Mouse (Mus musculus) adrenal gland, postnatal 25 days (tissue): ENCODE measurements around the gene Gsdma3. TPM values are rescaled to one million over a fixed set of nuclear protein-coding genes. Genes with fewer than 3 reads are reported as not detected.
"Not testable (repeated sequence)": the region's sequence is repeated elsewhere in the genome, so short reads cannot be mapped to it uniquely, and the experiment has no call there.

Experiments
- DNase-seq: peaks from one replicate; pipeline ENCODE4 v3.0.0; 2021; ENCODE audit warnings: mixed read lengths
- total RNA-seq: library from RNA; stranded (reverse); gene quantifications from 2 replicates; pipeline ENCODE4 v1.2.3, GENCODE M21; 2021

The Gsdma3 gene
- total RNA-seq, 1 experiment from 2014 or later, result 25.1 TPM

DNA sequence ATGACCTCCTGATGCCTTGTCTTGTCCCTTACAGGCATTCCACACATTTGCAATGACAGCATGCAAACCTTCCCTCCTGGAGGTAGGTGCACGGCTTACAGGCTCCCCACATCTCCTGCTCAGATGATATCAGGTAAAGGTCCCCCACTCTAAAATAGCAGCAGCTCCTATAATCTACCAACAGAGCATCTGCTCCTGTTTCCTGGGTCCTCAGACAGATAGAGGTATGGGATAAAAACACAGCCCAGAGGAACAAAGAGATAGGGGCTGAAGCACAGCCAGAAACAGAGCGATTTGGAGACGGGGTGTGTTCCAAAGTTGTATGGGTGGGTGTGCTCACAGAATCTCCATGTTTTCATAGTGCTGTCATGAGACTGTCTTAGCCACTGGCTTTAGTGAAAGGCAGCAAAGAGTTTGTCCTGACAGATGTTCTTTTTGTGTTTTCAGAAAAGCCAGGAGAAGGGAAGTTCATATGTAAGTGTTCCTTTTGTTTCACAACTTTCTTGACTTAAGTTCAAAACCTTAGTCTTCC is 45.2 kb downstream of the Gsdma3 start:
- no peak for DNase-seq

DNA sequence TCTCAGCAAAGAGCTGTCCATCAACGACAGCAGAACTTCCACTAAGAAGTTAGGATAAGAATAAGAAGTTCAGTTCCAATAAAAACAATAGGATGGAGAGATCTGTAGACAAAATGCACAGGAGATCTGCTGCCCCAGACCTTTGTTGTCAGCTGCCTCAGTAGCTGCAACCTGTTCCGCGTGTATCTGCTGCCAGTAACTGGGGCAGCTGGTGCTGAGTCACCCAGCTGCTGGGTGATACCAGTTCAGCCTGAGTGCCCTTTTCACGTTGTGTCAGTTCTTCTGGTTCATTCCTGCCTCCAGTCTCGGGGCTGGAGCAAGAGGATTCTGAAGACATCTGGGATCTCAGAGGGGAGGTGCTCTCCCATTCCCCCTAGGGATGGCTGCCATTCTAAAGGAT is 45.7 kb downstream of the Gsdma3 start:
- peak; percentile 11 for DNase-seq

DNA sequence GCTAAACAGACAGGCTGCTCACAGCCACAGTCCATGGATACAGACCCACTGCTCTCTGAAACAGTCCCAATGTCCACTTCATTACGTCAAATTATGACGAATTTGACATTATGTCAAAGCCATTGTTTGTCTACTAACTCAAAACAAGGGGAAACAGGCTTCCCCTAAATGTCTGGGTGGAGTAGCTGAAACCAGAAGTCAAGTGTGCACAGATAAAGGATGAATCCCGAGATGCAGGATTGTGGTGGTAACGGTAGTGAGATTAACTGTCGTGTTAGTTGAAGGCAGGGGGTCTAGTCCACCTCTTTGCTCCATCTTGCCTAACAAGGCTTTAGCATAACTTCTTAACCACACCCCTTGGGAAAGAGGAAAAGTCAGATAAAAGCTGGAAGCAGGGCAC is 46.3 kb downstream of the Gsdma3 start:
- DNase-seq, result no peak

DNA sequence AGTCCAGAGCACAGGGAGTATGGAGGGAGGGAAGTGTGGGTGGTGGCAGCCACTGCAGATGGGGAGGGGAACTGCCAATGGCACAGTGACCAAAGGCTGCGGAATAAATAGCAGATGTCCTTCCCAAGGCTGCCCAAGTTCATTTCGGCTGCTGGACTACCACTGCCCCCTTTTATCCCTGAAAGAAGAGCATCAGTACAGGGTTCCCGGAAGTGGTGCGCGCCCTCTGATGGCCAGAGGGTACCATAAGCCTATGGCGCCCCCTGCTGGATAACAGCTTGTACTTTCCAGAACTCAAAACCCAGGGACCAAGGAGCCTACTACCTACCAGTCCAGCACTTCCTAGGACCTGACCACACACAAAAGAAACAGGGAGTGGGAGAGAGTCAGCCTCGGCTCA is 47.0 kb downstream of the Gsdma3 start:
- DNase-seq, result peak; percentile 57

DNA sequence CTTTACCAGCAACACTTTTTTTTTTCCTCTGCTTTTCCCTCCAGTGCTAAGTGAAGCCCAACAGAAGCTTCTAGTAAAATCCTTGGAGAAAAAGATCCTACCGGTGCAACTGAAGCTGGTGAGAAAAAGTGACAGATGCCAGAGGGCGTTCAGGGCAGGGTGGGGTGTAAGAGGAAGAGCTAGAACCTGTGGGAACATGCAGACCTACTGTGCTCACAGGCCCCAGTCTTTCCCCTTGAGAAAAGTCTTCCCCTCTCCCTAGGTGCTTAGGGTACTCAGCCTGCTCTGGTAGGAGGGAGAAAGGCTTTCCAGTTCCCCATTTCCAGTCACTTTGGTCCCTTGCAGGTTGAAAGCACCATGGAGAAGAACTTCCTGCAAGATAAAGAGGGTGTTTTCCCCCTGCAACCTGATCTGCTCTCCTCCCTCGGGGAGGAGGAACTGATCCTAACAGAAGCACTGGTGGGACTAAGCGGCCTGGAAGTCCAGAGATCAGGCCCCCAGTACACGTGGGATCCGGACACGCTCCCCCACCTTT is 49.7 kb downstream of the Gsdma3 start:
- no peak for DNase-seq

DNA sequence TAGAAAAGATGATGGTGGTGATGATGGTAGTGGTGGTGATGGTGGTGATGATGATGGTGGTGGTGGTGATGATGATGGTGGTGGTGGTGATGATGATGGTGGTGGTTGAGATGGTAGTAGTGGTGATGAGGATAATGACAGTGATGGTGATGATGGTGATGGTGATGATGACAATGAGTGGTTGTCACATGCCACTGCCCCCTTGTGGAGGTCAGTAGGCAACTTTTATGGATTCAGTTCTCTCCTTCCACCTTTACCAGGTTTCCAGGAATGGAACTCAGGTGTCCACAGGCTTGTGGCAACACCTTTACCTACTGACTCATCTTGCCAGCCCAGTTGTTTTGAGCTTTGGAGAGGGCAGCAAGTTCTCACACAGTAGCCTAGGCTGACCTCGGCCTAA is 53.9 kb downstream of the Gsdma3 start:
- no peak for DNase-seq

DNA sequence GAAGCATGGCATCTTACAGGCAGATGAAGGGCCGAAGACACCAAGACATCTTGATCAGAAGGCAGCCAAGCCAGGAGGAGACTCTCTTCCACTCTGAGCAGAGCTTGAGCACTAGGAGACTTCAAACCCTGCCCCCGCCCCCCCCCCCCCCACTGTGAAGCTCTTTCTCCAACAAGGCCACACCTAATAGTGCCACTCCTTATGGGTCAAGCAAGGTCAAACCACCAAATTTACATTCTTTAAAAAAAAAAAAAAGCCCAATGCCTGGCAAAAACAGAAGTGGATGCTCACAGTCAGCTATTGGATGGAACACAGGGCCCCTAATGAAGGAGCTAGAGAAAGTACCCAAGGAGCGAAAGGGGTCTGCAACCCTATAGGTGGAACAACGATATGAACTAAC is 54.4 kb downstream of the Gsdma3 start:
- DNase-seq, result not testable (repeated sequence)

DNA sequence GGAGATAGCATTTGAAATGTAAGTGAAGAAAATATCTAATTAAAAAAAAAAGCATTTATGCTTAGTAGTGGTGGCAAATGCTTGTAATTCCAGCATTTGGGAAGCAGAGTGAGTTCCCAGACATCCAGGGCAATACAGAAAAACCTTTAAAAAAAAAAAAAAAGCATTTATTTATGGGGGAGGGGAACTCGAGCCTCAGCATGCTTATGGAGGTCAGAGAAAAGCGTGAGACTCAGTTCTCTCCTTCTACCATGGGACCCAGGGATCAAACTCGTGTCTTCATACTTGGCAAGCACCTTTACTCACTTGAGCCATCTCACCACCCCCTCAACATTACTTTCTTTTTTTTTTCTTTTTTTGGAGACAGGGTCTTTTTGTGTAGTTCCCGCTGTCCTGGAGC is 55.0 kb downstream of the Gsdma3 start:
- DNase-seq, result no peak

DNA sequence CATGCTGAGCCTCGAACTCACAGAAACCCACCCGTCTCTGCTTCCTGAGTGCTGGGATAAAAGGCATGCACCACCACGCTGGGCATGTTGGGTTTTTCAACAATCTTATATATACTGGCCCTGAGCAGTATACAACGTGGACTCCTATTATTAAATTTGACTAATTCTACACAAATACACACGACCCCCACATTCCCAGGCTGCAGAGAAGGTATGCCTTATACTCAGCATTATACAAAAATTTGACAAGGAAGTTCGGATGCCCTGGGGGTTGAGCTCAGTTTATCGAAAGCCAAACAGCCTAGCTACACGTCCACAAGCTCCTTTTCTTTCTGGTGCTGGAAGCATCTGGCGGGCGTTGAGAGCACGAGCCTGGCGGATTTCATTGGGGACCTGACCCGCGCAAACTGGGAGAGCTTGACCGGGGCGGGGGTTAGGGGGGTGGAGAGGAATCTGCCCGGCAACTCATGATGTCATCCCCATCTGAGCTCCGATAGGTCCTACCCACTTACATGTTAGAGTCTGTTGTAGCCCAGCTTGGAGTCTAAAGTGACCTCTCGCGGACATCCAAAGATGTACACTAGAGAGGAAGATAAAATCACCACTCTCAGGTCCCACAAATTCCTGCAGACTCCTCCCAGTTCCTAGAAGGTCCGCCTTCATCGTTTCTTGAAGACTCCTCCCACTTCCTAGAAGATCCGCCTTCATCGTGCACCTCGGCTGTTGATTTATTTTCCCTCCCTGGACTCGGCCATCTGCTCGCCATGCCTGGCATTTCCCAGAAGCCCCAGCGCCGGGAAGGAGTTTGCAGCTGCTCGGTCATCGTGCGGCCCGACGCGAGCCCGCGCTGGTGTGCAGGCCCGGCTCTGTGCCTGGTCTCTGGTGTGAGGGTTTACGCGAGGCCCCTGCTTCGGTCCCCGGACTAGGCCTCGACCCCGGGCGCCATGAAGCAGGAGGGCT is 55.9 kb downstream of the Gsdma3 start, which contains the start of gene Psmd3:
Gene Psmd3, plus strand, starts transcription at position 769 of the 960 bp plus-strand sequence.
- peak; percentile 95 for DNase-seq

DNA sequence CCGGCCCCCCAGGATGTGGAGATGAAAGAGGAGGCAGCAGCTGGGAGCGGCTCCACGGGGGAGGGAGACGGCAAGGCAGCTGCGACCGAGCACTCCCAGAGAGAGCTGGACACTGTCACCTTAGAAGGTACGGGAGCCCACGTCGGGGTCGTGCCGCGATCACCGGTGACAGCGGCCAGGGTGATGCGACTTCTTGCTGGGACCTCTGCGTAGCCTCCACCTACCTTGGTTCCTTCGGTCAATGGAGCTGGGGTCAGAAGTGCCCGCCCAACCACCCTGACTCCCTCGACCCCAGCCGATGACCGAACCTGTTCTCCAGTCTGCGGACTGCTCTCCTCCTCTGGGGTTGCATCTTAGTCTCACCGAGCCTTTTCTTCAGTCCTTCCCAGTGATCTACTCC is 56.7 kb downstream of the Gsdma3 start:
- DNase-seq, result no peak

DNA sequence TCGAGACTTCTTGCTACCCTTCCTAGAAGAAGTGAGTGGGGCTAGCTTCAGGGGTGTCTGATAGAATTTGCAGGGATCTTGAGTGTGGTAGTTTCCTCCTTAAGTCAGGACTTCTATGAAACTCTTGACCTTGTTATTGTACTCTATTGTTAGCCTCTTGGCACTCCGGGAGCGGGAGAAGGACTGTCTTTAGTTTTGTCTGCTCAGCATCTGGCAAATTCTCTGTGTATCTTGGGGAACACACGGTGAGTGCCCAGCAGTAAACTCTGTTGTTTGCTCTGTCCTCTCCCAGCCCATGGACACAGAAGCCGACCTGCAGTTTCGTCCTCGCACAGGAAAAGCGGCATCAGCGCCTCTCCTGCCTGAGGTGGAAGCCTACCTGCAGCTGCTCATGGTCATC is 59.5 kb downstream of the Gsdma3 start:
- DNase-seq, result no peak

DNA sequence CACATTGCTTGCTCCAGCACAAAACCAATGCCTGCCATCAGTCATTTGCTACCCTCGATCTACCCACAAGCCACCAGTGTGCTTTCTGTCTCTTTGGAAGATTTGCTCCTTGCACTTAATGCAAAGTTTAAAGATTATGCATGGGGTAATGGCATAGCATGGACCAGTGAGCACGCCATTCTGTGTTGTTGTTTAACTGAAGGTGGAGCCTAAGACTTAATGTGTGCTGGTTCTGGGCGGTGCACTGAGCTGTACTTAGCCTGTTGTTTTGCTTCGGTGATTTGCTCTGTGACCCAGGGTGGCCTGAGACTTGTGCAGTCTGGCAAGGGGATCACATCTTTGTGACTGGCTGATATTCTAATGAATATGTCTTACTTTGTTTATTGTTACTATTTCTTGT is 60.8 kb downstream of the Gsdma3 start:
- no peak for DNase-seq

Other genes with a start within 250 kb of the Gsdma3 start
- gene Tcap, start 242.5 kb upstream of the Gsdma3 start, total RNA-seq, result 0.91 TPM in 1 of 2 replicates, not detected in the other
- gene Pnmt, start 239.9 kb upstream of the Gsdma3 start, total RNA-seq, result 458 and 547 TPM in 2 replicates
- gene Pgap3, start 225.9 kb upstream of the Gsdma3 start, total RNA-seq, result 3.6 and 6.5 TPM in 2 replicates
- 3.8 and 6.2 TPM in 2 replicates for gene Erbb2, start 213.9 kb upstream of the Gsdma3 start, total RNA-seq
- 80.3 and 84.7 TPM in 2 replicates for gene Mien1, start 187.4 kb upstream of the Gsdma3 start, total RNA-seq
- gene Grb7, start 180.0 kb upstream of the Gsdma3 start, total RNA-seq, result 1.0 TPM in 1 of 2 replicates, not detected in the other
- 0.30 TPM in 1 of 2 replicates, not detected in the other for gene Ikzf3, start 80.3 kb upstream of the Gsdma3 start, total RNA-seq
- gene Zpbp2, start 75.3 kb upstream of the Gsdma3 start, total RNA-seq, result 0.70 TPM in 1 of 2 replicates, not detected in the other
- gene Ormdl3, start 39.0 kb upstream of the Gsdma3 start, total RNA-seq, result 96.8 and 98.6 TPM in 2 replicates
- gene Lrrc3c, start 28.1 kb upstream of the Gsdma3 start, total RNA-seq, result not detected in 2 replicates
- 7.6 and 13.5 TPM in 2 replicates for gene Gm12355, start 699 bp upstream of the Gsdma3 start, total RNA-seq
- 0.88 and 1.8 TPM in 2 replicates for gene Gsdma2, start 20.4 kb downstream of the Gsdma3 start, total RNA-seq
- gene Gsdma, start 38.0 kb downstream of the Gsdma3 start, total RNA-seq, result not detected in 2 replicates
- 134 and 138 TPM in 2 replicates for gene Psmd3, start 56.2 kb downstream of the Gsdma3 start, total RNA-seq
- gene Csf3, start 74.9 kb downstream of the Gsdma3 start, total RNA-seq, result not detected in 2 replicates
- 40.9 and 61.5 TPM in 2 replicates for gene Med24, start 103.1 kb downstream of the Gsdma3 start, total RNA-seq
- 82.5 and 89.4 TPM in 2 replicates for gene Thra, start 114.3 kb downstream of the Gsdma3 start, total RNA-seq
- 234 and 238 TPM in 2 replicates for gene Nr1d1, start 149.0 kb downstream of the Gsdma3 start, total RNA-seq
- gene Msl1, start 169.2 kb downstream of the Gsdma3 start, total RNA-seq, result 109 and 113 TPM in 2 replicates
- 37.2 and 41.5 TPM in 2 replicates for gene Casc3, start 178.5 kb downstream of the Gsdma3 start, total RNA-seq
- gene Rapgefl1, start 210.4 kb downstream of the Gsdma3 start, total RNA-seq, result 0.52 and 0.70 TPM in 2 replicates
- 18.0 and 26.4 TPM in 2 replicates for gene Wipf2, start 237.3 kb downstream of the Gsdma3 start, total RNA-seq